Mouse (Mus musculus) C2C12 (cell line): ENCODE results near the gene Iglon5. TPM values are rescaled to one million over a fixed set of nuclear protein-coding genes. Genes with fewer than 3 reads are reported as not detected.
A peak's percentile ranks its signal among the peaks of the same experiment; 100 is the strongest.

Experiments used
- H3K27me3 ChIP-seq: one replicate; pipeline ENCODE4 v1.6.1; 2011; ENCODE audit not compliant: control insufficient read depth, insufficient read depth, insufficient read length
- H3K36me3 ChIP-seq: one replicate; pipeline ENCODE4 v1.6.1; 2011; ENCODE audit not compliant: control insufficient read depth, insufficient read depth
- H3K4me3 ChIP-seq: one replicate; pipeline ENCODE4 v1.5.1; 2011; ENCODE audit warnings: mild to moderate bottlenecking, control low read depth; ENCODE audit not compliant: poor library complexity, insufficient read depth, severe bottlenecking
- H3K79me2 ChIP-seq: one replicate; pipeline ENCODE4 v1.6.1; 2011; ENCODE audit not compliant: control insufficient read depth, insufficient read depth
- H3K79me3 ChIP-seq: one replicate; pipeline ENCODE4 v1.6.1; 2011; ENCODE audit warnings: low read depth, control low read depth
- H3ac ChIP-seq: one replicate; pipeline ENCODE3; 2011; ENCODE audit warnings: low read depth; ENCODE audit not compliant: control insufficient read depth, insufficient read length
- CEBPB ChIP-seq: IDR thresholded peaks from one replicate; pipeline ENCODE4 v1.6.1; 2011; ENCODE audit warnings: low read depth, mild to moderate bottlenecking, control low read depth, moderate library complexity
- CTCF ChIP-seq: IDR thresholded peaks from one replicate; pipeline ENCODE4 v1.5.1; 2011; ENCODE audit not compliant: control insufficient read depth, insufficient read depth, insufficient read length
- FOSL1 ChIP-seq: IDR thresholded peaks from one replicate; pipeline ENCODE4 v1.8.0; 2011; ENCODE audit warnings: mild to moderate bottlenecking, low read length; ENCODE audit not compliant: poor library complexity, insufficient read depth, severe bottlenecking
- MAX ChIP-seq: IDR thresholded peaks from one replicate; pipeline ENCODE4 v1.6.1; 2011; ENCODE audit warnings: mild to moderate bottlenecking, control low read depth
- MYOD1 ChIP-seq: IDR thresholded peaks from one replicate; pipeline ENCODE4 v1.6.1; 2011; ENCODE audit warnings: low read depth; ENCODE audit not compliant: control insufficient read depth, insufficient read length
- MYOG ChIP-seq: IDR thresholded peaks from one replicate; pipeline ENCODE4 v1.6.1; 2011; ENCODE audit not compliant: control insufficient read depth, insufficient read length; ENCODE audit errors: extremely low read depth
- USF1 ChIP-seq: IDR thresholded peaks from one replicate; pipeline ENCODE4 v1.6.1; 2011; ENCODE audit warnings: low read depth, mild to moderate bottlenecking, control low read depth, moderate library complexity
- polyA plus RNA-seq: library from polyadenylated mRNA; unstranded; fragments of >200 nt; fragmentation: generic; extraction: Trizol; gene quantifications from one replicate; pipeline ENCODE4 v1.2.1, GENCODE M21; 2012; ENCODE audit warnings: missing spikeins

The Iglon5 gene
- polyA plus RNA-seq, 1 experiment, result 1.8 TPM

DNA sequence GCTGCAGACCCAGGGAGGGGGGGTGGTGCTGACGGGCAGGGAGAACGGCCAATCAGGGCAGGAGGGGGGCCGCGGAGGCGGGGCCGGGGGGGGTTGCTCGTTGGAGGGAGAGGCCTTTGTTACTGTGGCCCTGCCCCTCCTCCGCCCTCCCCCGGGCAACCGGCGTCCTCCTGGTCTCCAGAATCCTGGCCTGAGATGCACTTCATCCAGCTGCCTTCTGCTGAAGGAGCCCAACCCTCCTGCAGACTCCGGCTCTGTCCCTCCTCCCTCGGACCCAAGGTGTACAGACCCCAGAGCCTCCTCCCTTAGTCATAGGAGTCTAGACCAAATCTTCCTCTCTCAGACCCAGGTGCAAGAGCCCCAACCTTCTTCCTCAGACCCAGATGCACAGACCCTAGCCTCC is 308 bp upstream of the Iglon5 start:
- Histone ChIP-seq H3K27me3 (peaks cover 3% of the 10 kb centered on the region), H3K36me3 (no peaks in the 10 kb centered on the region), H3K4me3 (no peak overlapping the region)

GRCm38 (mm10) chr7:43488646-43489045 is 1.2 kb downstream of the Iglon5 start:
- TF ChIP-seq MYOG, result no peak
- TF ChIP-seq CEBPB, result no peak
- Histone ChIP-seq H3K79me3 (no peaks in the 10 kb centered on the region), H3ac (no peak overlapping the region), H3K79me2 (no peaks in the 10 kb centered on the region), H3K36me3 (no peaks in the 10 kb centered on the region), H3K4me3 (no peak overlapping the region), H3K27me3 (peaks cover 3% of the 10 kb centered on the region)

More for the DNA sequence above, 308 bp upstream of the Iglon5 start:
- TF ChIP-seq CEBPB, result no peak
- Histone ChIP-seq H3ac (no peak overlapping the region), H3K79me3 (no peaks in the 10 kb centered on the region), H3K79me2 (no peaks in the 10 kb centered on the region)

DNA sequence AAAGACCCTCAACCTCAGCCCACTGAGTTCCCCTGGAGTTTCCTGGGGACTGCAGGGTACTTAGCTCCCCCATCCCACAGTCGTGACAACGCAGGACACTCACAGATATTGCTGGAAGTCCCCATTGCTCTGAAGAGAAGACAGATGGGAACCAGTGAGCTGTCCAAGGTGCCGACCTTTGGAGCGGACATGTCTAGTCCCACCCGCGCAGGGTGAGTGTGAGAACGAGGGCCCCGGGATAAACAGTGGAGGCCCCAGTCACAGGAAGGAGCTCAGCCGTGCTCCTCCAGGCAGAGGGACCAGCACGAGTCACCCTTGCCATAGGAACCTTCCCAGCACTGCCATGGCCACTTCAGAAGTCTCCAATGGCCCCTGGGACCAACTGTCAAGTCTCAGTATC is 6.6 kb downstream of the Iglon5 start:
- Histone ChIP-seq H3ac (no peak overlapping the region), H3K4me3 (no peak overlapping the region), H3K36me3 (no peaks in the 10 kb centered on the region), H3K27me3 (no peaks in the 10 kb centered on the region), H3K79me2 (no peaks in the 10 kb centered on the region), H3K79me3 (no peaks in the 10 kb centered on the region)
- TF ChIP-seq CEBPB, result no peak
- TF ChIP-seq USF1, result no peak
- no peak for TF ChIP-seq MAX
- TF ChIP-seq CTCF, result no peak
- TF ChIP-seq FOSL1, result no peak
- no peak for TF ChIP-seq MYOG
- TF ChIP-seq MYOD1, result no peak

GRCm38 (mm10) chr7:43482090-43482716 is 7.7 kb downstream of the Iglon5 start:
- Histone ChIP-seq H3ac (no peak overlapping the region), H3K36me3 (no peaks in the 10 kb centered on the region), H3K4me3 (no peak overlapping the region), H3K27me3 (no peaks in the 10 kb centered on the region), H3K79me3 (no peaks in the 10 kb centered on the region), H3K79me2 (no peaks in the 10 kb centered on the region)
- TF ChIP-seq FOSL1, result no peak
- no peak for TF ChIP-seq CEBPB
- TF ChIP-seq MAX, result no peak
- TF ChIP-seq USF1, result no peak
- TF ChIP-seq MYOD1, result no peak
- no peak for TF ChIP-seq MYOG
- no peak for TF ChIP-seq CTCF

GRCm38 (mm10) chr7:43481191-43481590 is 8.7 kb downstream of the Iglon5 start:
- Histone ChIP-seq H3K27me3 (no peaks in the 10 kb centered on the region), H3K79me2 (no peaks in the 10 kb centered on the region), H3K4me3 (no peak overlapping the region), H3K79me3 (no peaks in the 10 kb centered on the region), H3ac (no peak overlapping the region), H3K36me3 (no peaks in the 10 kb centered on the region)
- no peak for TF ChIP-seq USF1
- TF ChIP-seq MAX, result peak; percentile 60
- no peak for TF ChIP-seq CEBPB
- TF ChIP-seq MYOG, result no peak
- no peak for TF ChIP-seq MYOD1
- TF ChIP-seq FOSL1, result peak; percentile 78

- Histone ChIP-seq H3K36me3 (no peaks in the 10 kb centered on the region), H3K4me3 (no peak overlapping the region), H3ac (no peak overlapping the region), H3K79me3 (no peaks in the 10 kb centered on the region), H3K79me2 (no peaks in the 10 kb centered on the region), H3K27me3 (no peaks in the 10 kb centered on the region)
- no peak for TF ChIP-seq CTCF
- TF ChIP-seq FOSL1, result no peak
Measured at GRCm38 (mm10) chr7:43476376-43476775, 13.5 kb downstream of the Iglon5 start.
